Mouse (Mus musculus) left cerebral cortex, adult 18-20 months (tissue): ENCODE data around the gene Il17rc. TPM values are rescaled to one million over a fixed set of nuclear protein-coding genes. Genes with fewer than 3 reads are reported as not detected.

Source experiments
- DNase-seq, 2 experiments: peaks; one replicate each; pipeline ENCODE4 v3.0.0; 2021 to 2022; ENCODE audit warnings: low spot score in 2 of 2, mixed read lengths in 1 of 2
- long read RNA-seq, 2 experiments: library from polyadenylated mRNA; stranded (forward); transcript quantifications; one replicate each; pipeline ENCODE4 v2.0.0; 2021
- total RNA-seq, 2 experiments: library from RNA; stranded (reverse); gene quantifications; 2 replicates each; pipeline ENCODE4 v1.2.3; 2021

Il17rc gene
- total RNA-seq: 1 to 10 TPM; 4.9 to 8.2 TPM
- long read RNA-seq, experiment 1, partial matches to known transcripts: 4 of 8 reads
- long read RNA-seq, experiment 1, other reads (novel, unspliced or antisense): 4 of 8 reads
- long read RNA-seq, experiment 2, partial matches to known transcripts: 4 of 7 reads
- long read RNA-seq, experiment 2, other reads (novel, unspliced or antisense): 3 of 7 reads

GRCm38 (mm10) chr6:113471297-113471936 lies at the start of gene Il17rc:
TSS of gene Il17rc (plus strand) at chr6:113471427.
- no peak for DNase-seq

- no peak for DNase-seq
These were observed 48.2 kb upstream of the Il17rc start for GRCm38 (mm10) chr6:113423000-113423399.

GRCm38 (mm10) chr6:113424187-113424586 lies 47.0 kb upstream of the Il17rc start:
- no peak for DNase-seq

- no peak for DNase-seq
These were observed 44.5 kb upstream of the Il17rc start for GRCm38 (mm10) chr6:113426696-113427095.

DNA sequence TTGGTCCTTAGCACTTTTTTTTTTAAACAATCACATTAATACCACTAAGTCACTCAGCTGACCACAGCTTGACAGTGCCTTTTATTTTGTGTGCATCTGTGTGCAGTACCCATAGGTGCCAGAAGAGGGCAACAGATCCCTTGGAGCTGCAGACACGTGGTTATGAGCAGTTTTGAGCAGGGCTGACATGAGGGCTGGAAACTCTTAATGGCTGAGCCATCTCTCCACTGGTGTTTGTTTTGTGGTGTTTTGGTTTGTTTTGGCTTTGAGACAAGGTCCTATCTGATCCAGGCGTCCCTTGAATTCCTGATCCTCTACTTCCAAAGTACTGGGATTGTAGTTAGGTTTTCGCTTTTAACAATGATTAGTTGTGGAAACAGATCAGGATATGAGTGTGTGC lies 43.8 kb upstream of the Il17rc start:
- DNase-seq: no peak

DNA sequence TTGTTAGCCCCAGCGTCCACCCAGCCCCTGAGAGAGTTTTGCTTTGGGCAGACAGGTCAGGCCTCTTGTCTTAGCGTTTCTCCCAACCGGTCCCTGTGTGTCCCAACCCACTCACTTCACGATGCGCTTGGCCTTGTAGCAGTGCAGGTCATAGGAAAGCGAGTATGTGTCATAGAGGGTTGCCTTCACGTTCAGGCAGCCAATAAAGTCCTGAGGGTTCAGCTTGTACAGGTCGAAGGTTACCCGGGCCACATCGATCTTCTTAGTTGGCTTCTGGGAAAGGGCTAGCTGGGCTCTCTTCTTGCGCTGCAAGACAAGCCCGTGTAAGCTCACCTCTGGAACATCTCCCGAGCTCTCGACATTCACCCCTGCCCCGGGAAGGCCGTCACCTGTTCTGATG lies 43.2 kb upstream of the Il17rc start:
- DNase-seq: no peak

GRCm38 (mm10) chr6:113429965-113430364 lies 41.3 kb upstream of the Il17rc start:
- no peak for DNase-seq

DNA sequence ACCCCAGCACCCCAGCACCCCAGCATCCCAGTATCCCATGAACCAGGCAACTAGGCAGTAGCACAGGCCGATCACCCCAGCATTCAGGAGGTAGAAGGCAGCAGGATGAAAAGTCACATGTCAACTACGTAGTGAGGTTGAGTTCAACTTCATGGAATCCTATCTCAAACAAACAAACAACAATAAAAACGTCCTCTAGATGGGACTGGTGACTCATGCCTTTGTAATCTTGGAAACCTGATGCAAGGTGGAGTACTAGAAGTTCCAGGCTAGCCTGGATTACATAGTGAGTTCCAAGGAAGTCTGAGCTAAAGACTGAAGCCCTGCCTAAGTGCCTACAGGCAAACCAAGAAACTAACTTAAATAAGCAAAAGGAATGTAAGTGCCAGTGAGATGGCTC lies 40.4 kb upstream of the Il17rc start:
- no peak for DNase-seq

GRCm38 (mm10) chr6:113431801-113432200 lies 39.4 kb upstream of the Il17rc start:
- DNase-seq: no peak

- DNase-seq: no peak
These were observed 37.6 kb upstream of the Il17rc start for GRCm38 (mm10) chr6:113433661-113434060.

DNA sequence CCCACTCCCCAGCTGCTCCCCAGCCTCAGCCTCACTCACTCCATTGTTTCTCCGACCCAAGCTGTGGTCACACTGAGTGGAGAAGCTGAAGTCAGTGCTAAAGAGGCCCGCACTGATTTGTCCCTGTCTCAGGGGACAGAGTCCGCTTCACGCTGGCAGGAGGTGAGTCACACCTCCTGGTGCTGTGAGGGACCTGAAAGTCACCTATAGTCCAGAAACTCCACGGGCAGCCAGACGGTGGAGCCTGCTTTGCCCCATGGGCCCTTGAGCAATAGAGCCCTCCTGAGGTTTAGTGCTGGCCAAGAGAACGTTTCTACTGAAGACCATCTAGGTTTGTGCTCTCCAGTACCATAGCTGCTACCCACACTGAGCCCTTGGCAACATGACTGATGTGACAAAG lies 36.5 kb upstream of the Il17rc start:
- DNase-seq: no peak

DNA sequence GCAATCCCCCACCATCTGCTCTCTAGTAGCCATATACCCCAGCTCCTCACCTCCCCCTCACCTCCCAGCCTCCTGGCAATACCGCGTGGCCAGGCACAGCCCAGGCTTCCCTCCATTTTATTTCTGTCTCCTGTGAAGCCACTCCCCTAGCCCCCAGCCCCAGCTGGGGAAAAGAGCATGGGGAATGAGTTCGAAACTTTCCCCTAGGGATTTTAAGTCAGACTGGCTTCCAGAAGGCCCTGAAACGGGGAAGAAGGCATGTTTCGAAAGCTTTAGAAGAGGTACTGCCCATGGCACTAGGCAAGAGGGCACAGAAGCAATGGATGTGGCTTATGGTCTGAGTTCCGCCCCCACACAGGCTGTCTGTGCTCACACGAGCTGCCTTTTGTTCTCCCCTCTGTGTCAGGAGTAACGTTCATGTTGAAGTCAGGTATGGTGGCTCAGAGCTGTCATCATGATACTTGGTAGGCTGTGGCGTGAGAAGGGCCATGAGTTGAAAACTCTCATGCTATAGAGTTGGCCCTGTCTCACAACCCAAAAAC lies 35.5 kb upstream of the Il17rc start, which contains the start of gene Cidec:
Cidec (minus strand) TSS at position 97 of the 542 bp plus-strand sequence.
- DNase-seq: no peak

- DNase-seq: no peak
These were observed 34.1 kb upstream of the Il17rc start for GRCm38 (mm10) chr6:113437135-113437534.

GRCm38 (mm10) chr6:113438721-113439430 lies 32.4 kb upstream of the Il17rc start:
- no peak for DNase-seq

- no peak for DNase-seq
These were observed 30.5 kb upstream of the Il17rc start for GRCm38 (mm10) chr6:113440686-113441085.

DNA sequence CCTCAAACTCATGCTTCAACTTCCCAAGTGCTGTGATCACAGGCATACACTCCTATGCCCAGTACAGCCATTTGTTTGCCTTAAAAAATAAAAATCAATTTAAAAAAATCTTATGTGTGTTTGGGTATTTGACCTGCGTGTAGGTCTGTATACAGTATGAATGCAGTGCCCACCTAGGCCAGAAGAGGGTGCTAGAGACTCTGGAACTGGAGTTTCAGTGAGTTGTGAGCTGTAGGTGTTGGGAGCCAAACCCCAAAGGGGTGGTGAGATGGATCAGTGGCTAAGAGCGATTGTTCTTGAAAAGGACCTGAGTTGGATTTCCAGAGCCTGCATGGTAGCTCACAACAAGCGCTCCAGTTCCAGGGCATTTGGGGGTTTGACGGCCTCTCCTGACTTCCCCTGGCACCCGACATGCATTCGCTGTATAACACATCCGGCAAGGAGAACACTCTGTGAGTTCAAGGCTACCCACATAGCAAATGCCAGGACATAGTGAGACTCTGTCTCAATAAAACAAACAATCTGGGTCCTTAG lies 30.0 kb upstream of the Il17rc start:
- DNase-seq: peak; percentile 62 to 67

- no peak for DNase-seq
These were observed 29.2 kb upstream of the Il17rc start for GRCm38 (mm10) chr6:113442087-113442441.

DNA sequence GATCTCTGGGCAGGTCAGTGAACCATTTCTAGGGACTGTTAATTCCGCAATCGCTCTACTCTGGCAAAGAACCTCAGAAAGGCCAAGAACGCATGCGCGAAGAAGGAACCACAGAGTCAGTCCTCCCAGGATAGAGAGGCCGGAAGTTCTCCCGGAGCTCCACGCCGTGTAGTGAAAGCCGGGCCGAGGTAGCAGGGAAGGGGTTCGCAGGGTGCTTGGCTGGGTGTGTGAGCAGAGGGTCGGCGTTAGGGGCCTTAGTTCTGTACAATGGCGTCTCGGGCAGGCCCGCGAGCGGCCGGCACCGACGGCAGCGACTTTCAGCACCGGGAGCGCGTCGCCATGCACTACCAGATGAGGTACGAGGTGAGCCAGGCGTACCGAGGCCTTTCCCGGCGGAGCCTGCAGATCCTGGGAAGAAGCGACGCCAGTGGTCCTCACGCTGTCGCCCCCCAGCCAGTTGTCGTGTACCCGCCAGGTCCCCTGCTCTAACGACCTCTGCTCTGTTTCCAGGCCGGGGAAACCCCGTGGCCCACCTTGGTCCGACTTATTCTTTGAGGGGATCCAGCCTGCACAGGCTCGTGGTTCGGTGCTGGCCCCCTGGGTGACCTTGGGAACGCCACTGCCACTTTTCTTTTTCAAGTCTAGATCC lies 28.7 kb upstream of the Il17rc start, which contains the start of gene Jagn1:
Jagn1 (plus strand) TSS at position 128 of the 649 bp plus-strand sequence.
- peak; percentile 91 to 92 for DNase-seq

GRCm38 (mm10) chr6:113443091-113443490 lies 28.1 kb upstream of the Il17rc start:
- no peak for DNase-seq

- DNase-seq: no peak
These were observed 26.8 kb upstream of the Il17rc start for GRCm38 (mm10) chr6:113444207-113444965.

DNA sequence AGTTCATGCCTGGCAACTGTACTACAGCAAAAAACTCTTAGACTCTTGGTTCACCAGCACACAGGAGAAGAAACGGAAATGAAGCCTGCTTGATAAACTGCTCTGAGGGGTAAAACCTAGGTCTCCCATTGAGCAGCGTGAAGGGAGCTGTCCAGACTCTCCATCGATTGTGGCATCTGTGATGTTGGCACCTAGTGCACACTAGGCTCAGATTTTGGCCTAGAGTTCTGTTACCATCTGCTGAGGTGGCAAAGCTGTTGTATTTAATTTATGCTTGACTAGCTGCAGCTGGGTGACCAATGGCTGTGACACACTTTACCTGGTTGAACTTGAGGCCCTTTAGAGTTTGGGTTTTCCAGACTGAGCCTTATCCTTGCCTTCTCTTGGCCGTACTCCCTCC lies 23.6 kb upstream of the Il17rc start:
- no peak for DNase-seq
